Mouse (Mus musculus) adrenal gland, postnatal 4 days (tissue): ENCODE measurements around the gene Olfr263. TPM values are rescaled to one million over a fixed set of nuclear protein-coding genes. Genes with fewer than 3 reads are reported as not detected.

Experiments
- total RNA-seq, 2 experiments: library from RNA; stranded (reverse); gene quantifications; 2 replicates each; pipeline ENCODE4 v1.2.3; 2021

Olfr263 gene
- total RNA-seq, 2 experiments from 2014 or later = not detected

Other genes starting within 250 kb of the Olfr263 start
- gene Olfr1370, start 54.7 kb upstream of the Olfr263 start, total RNA-seq = not detected
- not detected for gene Olfr1369-ps1, start 18.2 kb upstream of the Olfr263 start, total RNA-seq
- not detected for gene Olfr1368, start 16.2 kb downstream of the Olfr263 start, total RNA-seq
- gene Trim27, start 49.8 kb downstream of the Olfr263 start, total RNA-seq = 10 to 100 TPM; 73.3 to 75.1 TPM
- gene Gpx5, start 163.1 kb downstream of the Olfr263 start, total RNA-seq = not detected
- gene Gpx6, start 182.5 kb downstream of the Olfr263 start, total RNA-seq = under 1 TPM in 1 of 2 experiments, not detected in 1; 0.81 TPM
- not detected for gene Olfr1367, start 217.3 kb downstream of the Olfr263 start, total RNA-seq
- 10 to 100 TPM; 12.0 to 13.0 TPM for gene Zscan12, start 233.2 kb downstream of the Olfr263 start, total RNA-seq